Mouse (Mus musculus) hindbrain, embryonic 16.5 days (tissue): ENCODE measurements around the gene Suv39h2. TPM values are rescaled to one million over a fixed set of nuclear protein-coding genes. Genes with fewer than 3 reads are reported as not detected.

Experiments used
- ATAC-seq: fragments of 200-750 bp; cut with Nextera tagmentation; 2 replicates; pipeline ENCODE4 v1.8.0; 2017; ENCODE audit warnings: moderate TSS enrichment, moderate library complexity
- H3K27ac ChIP-seq: fragments of 300-500 bp; sonication (generic); 2 replicates; pipeline ENCODE4 v1.5.1; 2014; ENCODE audit warnings: low read depth, mild to moderate bottlenecking, control low read depth, low read length, moderate library complexity
- H3K27me3 ChIP-seq: fragments of 300-500 bp; sonication (generic); replicated peaks from 2 replicates; pipeline ENCODE4 v1.6.1; 2014; ENCODE audit warnings: low read length; ENCODE audit not compliant: control insufficient read depth, insufficient read depth
- H3K36me3 ChIP-seq: fragments of 300-500 bp; sonication (generic); 2 replicates; pipeline ENCODE4 v1.6.1; 2014; ENCODE audit warnings: mild to moderate bottlenecking, low read length, moderate library complexity, mixed read lengths; ENCODE audit not compliant: control insufficient read depth, insufficient read depth
- H3K4me1 ChIP-seq: fragments of 300-500 bp; sonication (generic); 2 replicates; pipeline ENCODE4 v1.6.1; 2014; ENCODE audit warnings: low read depth, low read length; ENCODE audit not compliant: control insufficient read depth, insufficient read depth
- H3K4me2 ChIP-seq: fragments of 300-500 bp; sonication (generic); 2 replicates; pipeline ENCODE4 v1.6.1; 2014; ENCODE audit warnings: mild to moderate bottlenecking, low read length, control low read depth, moderate library complexity
- H3K4me3 ChIP-seq: fragments of 300-500 bp; sonication (generic); 2 replicates; pipeline ENCODE4 v1.5.1; 2014; ENCODE audit warnings: mild to moderate bottlenecking, low read length, control low read depth, moderate library complexity
- H3K9ac ChIP-seq: fragments of 300-500 bp; sonication (generic); 2 replicates; pipeline ENCODE4 v1.6.1; 2014; ENCODE audit warnings: low read depth, mild to moderate bottlenecking, control low read depth, low read length, moderate library complexity
- H3K9me3 ChIP-seq: fragments of 300-500 bp; sonication (generic); 2 replicates; pipeline ENCODE4 v1.6.1; 2014; ENCODE audit warnings: mild to moderate bottlenecking, low read length, moderate library complexity; ENCODE audit not compliant: control insufficient read depth
- WGBS: fragments of 180-500 bp; shearing (Covaris S2); extraction: QIAGEN DNeasy Blood & Tissue Kit; methylation state at CpG from one replicate; pipeline ENCODE4 v1.1.7; 2014; 5-methylcytosine and 5-hydroxymethylcytosine counted together
- polyA plus RNA-seq: library from polyadenylated mRNA; unstranded; fragments of >200 nt; fragmentation: Nextera tagmentation; extraction: Ambion mirVana; gene quantifications from 2 replicates; pipeline ENCODE4 v1.2.1, GENCODE M21; 2015

Suv39h2 gene
- polyA plus RNA-seq, 1 experiment from 2014 or later, result 7.0 TPM

DNA sequence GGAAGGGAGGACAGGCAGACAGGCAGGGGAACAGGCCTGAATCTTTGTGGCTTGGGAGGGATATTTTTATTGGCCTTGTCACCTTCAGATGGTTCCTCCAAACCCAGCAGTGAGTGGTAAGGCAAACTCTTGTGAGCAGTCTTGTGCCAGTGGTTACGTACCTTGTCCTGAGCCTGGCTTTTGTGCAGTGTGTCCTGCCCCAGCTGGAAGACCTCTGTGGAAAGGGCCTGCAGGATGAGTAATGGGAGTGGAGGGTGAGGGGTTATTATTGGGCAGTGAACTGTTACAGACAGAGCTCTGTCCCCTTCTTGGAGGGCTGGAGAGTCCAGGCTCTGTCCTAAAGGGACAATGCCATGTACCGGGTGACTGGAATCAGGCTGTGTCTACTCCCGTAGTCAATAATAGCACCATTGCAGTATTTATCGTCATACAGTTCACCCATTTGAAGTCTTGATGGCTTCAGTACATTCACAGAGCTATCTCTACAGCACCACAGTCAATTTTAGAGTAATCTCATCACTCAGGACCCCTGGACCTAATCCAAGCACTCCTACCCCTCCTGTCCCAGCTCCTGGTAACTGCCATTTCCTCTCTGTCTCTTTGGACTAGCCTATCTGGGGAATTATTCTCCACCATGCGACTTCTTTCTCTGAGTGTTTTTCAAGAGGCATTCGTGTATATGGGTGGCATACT lies 39.3 kb downstream of the Suv39h2 start:
- WGBS, result 83% methylated on average over 6 of the region's 6 CpGs

GRCm38 (mm10) chr2:3430956-3431355 lies 43.9 kb downstream of the Suv39h2 start:
- H3K27me3 ChIP-seq, result no peaks in the 10 kb centered on the region
- ATAC-seq, result no peak
- H3K4me1 ChIP-seq, result no peaks in the 10 kb centered on the region
- no peaks in the 10 kb centered on the region for H3K9me3 ChIP-seq
- 95% methylated on average over 9 of the region's 9 CpGs for WGBS
- H3K4me2 ChIP-seq, result no peak overlapping the region
- H3K36me3 ChIP-seq, result peaks cover 2% of the 10 kb centered on the region; the same call in 1 of the 2 replicates
- H3K4me3 ChIP-seq, result no peak overlapping the region
- H3K27ac ChIP-seq, result no peak overlapping the region
- H3K9ac ChIP-seq, result no peak overlapping the region

More for the DNA sequence above, 39.3 kb downstream of the Suv39h2 start:
- no peak overlapping the region for H3K4me3 ChIP-seq
- no peak overlapping the region for H3K27ac ChIP-seq
- H3K4me1 ChIP-seq, result no peaks in the 10 kb centered on the region
- H3K27me3 ChIP-seq, result no peaks in the 10 kb centered on the region
- H3K9me3 ChIP-seq, result no peaks in the 10 kb centered on the region
- no peak for ATAC-seq
- peaks cover 5% of the 10 kb centered on the region; the same call in 1 of the 2 replicates for H3K36me3 ChIP-seq
- H3K9ac ChIP-seq, result no peak overlapping the region
- H3K4me2 ChIP-seq, result no peak overlapping the region

DNA sequence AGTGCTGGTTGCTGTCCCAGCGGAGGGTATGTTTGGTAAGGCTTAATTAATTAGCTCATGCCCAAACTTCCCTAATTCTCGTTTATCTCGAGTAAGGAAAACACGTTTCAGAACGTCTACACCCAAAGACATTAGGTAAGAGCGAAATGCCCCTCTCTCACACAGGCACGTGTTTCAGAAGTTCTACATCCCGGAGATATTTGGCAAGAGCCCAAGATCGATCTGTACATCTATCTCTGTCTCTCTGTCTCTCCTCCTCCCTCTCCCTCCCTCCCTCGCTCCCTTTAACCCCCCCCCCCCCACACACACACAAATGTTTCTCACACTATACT lies 50.3 kb downstream of the Suv39h2 start:
- Histone ChIP-seq H3K27me3 (no peaks in the 10 kb centered on the region), H3K9me3 (no peaks in the 10 kb centered on the region), H3K9ac (peak overlapping the region; percentile 70), H3K4me3 (peak overlapping the region; percentile 74), H3K4me1 (peaks cover 3% of the 10 kb centered on the region), H3K4me2 (peak overlapping the region; percentile 95), H3K36me3 (no peaks in the 10 kb centered on the region), H3K27ac (no peak overlapping the region)
- ATAC-seq, result no peak
- 7% methylated on average over 9 of the region's 10 CpGs for WGBS

GRCm38 (mm10) chr2:3423841-3424578 lies 50.8 kb downstream of the Suv39h2 start, which contains the start of gene Dclre1c:
TSS of gene Dclre1c (plus strand) at chr2:3424131.
- H3K27me3 ChIP-seq, result no peaks in the 10 kb centered on the region
- H3K9me3 ChIP-seq, result no peaks in the 10 kb centered on the region
- H3K36me3 ChIP-seq, result no peaks in the 10 kb centered on the region
- ATAC-seq, result peak; percentile 99
- H3K4me1 ChIP-seq, result peaks cover 3% of the 10 kb centered on the region
- H3K4me3 ChIP-seq, result peak within 1 kb of the TSS; percentile 74
- 1% methylated on average over 29 of the region's 29 CpGs for WGBS
- no peak within 1 kb of the TSS for H3K27ac ChIP-seq
- H3K9ac ChIP-seq, result peak within 1 kb of the TSS; percentile 70
- H3K4me2 ChIP-seq, result peak within 1 kb of the TSS; percentile 95

DNA sequence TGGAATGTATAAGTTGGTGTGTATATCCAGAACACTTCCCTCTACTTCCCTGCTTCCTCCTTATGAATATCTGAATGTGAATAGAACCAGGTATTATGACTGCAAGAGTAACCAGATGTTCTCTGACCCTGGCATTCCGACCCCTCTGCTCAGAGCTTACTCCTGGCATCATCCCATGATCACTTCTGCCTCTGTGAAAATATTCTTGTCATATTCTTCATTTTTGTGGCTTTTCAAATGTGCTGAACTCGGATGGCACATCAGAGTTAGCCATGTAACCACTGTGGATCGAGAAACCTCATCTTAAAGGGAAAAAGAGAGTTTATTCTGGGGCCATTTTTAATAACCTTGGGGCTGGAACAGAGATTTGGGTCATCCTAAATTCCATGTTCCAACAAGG lies 52.3 kb downstream of the Suv39h2 start, which contains the start of gene Meig1:
Gene Meig1, minus strand, starts transcription at position 101 of the 400 bp plus-strand sequence.
- no peak within 1 kb of the TSS for H3K4me3 ChIP-seq
- no peak for ATAC-seq
- no peak within 1 kb of the TSS for H3K27ac ChIP-seq
- H3K4me1 ChIP-seq, result peaks cover 3% of the 10 kb centered on the region
- no peaks in the 10 kb centered on the region for H3K27me3 ChIP-seq
- H3K9me3 ChIP-seq, result no peaks in the 10 kb centered on the region
- H3K36me3 ChIP-seq, result no peaks in the 10 kb centered on the region
- 69% methylated on average over 3 of the region's 3 CpGs for WGBS
- H3K4me2 ChIP-seq, result peak within 1 kb of the TSS; percentile 95; the same call in 1 of the 2 replicates
- H3K9ac ChIP-seq, result no peak within 1 kb of the TSS

- whole genome bisulfite sequencing, result 35% methylated on average over 4 of the region's 4 CpGs
- Histone ChIP-seq H3K4me3 (no peak overlapping the region), H3K4me1 (peaks cover 3% of the 10 kb centered on the region), H3K9me3 (no peaks in the 10 kb centered on the region), H3K4me2 (no peak overlapping the region), H3K27ac (no peak overlapping the region), H3K9ac (no peak overlapping the region), H3K36me3 (no peaks in the 10 kb centered on the region), H3K27me3 (peaks cover 3% of the 10 kb centered on the region; the same call in 1 of the 2 replicates)
- ATAC-seq, result no peak
Measured at GRCm38 (mm10) chr2:3420157-3420556, 54.7 kb downstream of the Suv39h2 start.

- 1% methylated on average over 38 of the region's 38 CpGs for WGBS
- peak; percentile 96 for ATAC-seq
- no peaks in the 10 kb centered on the region for H3K36me3 ChIP-seq
Measured at GRCm38 (mm10) chr2:3418883-3419431, 55.9 kb downstream of the Suv39h2 start.

GRCm38 (mm10) chr2:3415676-3416075 lies 59.2 kb downstream of the Suv39h2 start:
- Histone ChIP-seq H3K4me2 (no peak overlapping the region), H3K27ac (no peak overlapping the region), H3K27me3 (peaks cover 3% of the 10 kb centered on the region; the same call in 1 of the 2 replicates), H3K9ac (no peak overlapping the region), H3K9me3 (no peaks in the 10 kb centered on the region), H3K36me3 (no peaks in the 10 kb centered on the region), H3K4me1 (no peaks in the 10 kb centered on the region), H3K4me3 (no peak overlapping the region)
- no peak for ATAC-seq
- 44% methylated on average over 1 of the region's 1 CpGs for WGBS

More at GRCm38 (mm10) chr2:3418883-3419431, 55.9 kb downstream of the Suv39h2 start:
- H3K9ac ChIP-seq, result peak overlapping the region; percentile 64
- H3K4me1 ChIP-seq, result no peaks in the 10 kb centered on the region
- peaks cover 3% of the 10 kb centered on the region; the same call in 1 of the 2 replicates for H3K27me3 ChIP-seq
- no peaks in the 10 kb centered on the region for H3K9me3 ChIP-seq
- peak overlapping the region; percentile 56 for H3K4me3 ChIP-seq
- H3K4me2 ChIP-seq, result peak overlapping the region; percentile 64
- H3K27ac ChIP-seq, result no peak overlapping the region

- no peak for ATAC-seq
- no peak overlapping the region for H3K4me2 ChIP-seq
- H3K27ac ChIP-seq, result no peak overlapping the region
- no peak overlapping the region for H3K4me3 ChIP-seq
- WGBS, result 34% methylated on average over 4 of the region's 4 CpGs
- H3K27me3 ChIP-seq, result peaks cover 3% of the 10 kb centered on the region; the same call in 1 of the 2 replicates
- H3K9me3 ChIP-seq, result no peaks in the 10 kb centered on the region
- H3K4me1 ChIP-seq, result no peaks in the 10 kb centered on the region
- no peak overlapping the region for H3K9ac ChIP-seq
- H3K36me3 ChIP-seq, result no peaks in the 10 kb centered on the region
Measured at GRCm38 (mm10) chr2:3414241-3414640, 60.6 kb downstream of the Suv39h2 start.
